Mouse (Mus musculus): ENCODE measurements at regions not wholly inside any gene's neighbourhood (a gene's known extent, or its start where the extent isn't known, plus 50 kb on each side); places are given as distances from the start of the nearest gene placed in this dataset.
"Not testable (repeated sequence)": the region's sequence is repeated elsewhere in the genome, so short reads cannot be mapped to it uniquely, and the experiment has no call there.

DNA sequence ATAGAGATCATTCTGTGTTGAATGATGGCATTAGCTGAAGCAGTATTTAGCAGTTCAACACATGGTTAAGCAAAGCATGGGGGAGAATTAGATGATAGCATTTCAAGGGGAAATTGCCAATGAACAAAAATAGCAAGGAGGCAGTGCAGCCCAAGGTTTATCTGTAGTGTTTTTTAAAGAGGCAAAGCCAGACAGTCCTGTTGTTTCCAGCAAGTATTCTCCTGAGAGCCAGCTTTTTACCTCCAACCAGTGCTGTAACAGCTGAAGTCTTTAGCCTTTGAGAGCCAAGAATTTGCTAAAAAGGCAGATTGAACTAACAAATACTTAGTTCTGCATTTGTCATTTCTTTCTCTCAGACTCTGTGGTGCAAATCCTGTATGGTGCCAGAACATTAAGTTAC lies 305.1 kb upstream of the Arx start:
- in situ Hi-C loops (cut with MseI, MboI) = no loop called here

DNA sequence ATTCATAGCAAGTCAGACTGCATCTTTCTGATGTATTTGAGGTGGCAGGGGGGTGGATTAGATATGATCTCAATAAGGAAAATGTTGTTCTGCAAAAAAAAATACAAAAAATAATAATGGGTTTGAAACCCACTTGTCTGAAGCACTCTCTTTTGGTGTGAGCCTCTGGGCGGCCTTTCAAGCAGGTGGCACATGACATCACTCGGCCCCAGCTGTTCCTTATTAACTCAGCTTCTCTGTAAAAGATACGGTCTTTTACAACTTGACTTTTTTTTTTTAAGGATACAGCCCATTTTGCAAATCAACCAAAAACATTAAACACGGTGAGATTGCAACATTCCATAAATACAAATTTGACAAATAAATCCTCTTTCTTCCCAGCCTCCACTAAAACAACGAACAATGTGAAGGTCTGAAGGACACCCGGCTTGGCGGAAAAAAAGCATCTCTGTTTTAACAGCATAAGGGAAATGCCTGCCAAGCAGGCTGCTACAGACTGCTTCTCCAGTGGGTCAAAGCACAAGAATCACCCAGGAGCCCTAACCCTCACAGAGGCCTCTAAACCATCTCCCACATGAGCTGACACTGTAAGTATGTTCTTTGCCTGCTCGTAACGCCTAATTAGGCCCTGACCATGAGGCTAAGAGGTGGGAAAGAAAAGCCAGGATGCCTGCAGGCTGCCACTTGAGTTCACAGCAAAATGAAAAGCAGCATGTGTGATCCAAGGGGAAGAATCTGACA lies 283.8 kb upstream of the Arx start:
- in situ Hi-C loops (cut with MseI, MboI) = no loop called here

DNA sequence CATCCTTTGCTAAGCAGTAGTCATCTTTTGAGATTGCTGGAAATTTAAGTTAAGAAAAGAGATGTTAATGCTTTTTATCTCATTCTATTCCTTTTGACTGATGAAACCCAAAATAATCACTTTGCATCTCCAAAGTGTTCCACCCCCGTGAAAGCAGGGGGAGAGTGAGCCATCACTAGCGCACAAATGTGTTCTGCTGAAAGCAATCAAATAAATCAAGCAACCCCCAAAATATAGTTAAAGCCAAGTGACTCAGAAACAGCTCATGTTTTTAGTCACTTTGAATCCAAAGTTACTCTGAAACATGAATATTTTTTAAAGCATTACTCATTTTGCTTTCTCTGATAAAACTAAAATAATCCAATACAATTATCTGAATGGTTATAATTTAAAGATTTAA lies 279.6 kb upstream of the Arx start:
- in situ Hi-C loops (cut with MseI, MboI) = no loop called here

DNA sequence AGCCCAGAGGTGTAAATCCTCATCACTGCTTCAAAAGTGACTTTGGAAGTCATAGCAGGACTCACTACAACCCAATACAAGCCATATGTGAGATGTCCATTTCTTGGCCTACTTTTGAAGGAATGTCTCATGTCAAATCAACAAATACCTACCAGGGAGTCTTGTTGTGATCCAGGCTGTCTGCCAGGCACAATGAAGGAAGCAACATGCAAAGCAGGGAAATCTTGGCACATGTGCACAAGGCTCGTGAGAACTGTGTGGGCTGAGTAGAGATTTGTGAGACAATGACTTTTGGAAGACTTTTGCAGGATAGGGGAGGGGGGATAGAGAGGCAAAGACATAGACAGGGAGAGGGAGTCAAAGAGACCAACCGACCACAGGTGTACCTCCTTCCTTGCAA lies 274.7 kb upstream of the Arx start:
- in situ Hi-C loops (cut with MseI, MboI) = no loop called here

DNA sequence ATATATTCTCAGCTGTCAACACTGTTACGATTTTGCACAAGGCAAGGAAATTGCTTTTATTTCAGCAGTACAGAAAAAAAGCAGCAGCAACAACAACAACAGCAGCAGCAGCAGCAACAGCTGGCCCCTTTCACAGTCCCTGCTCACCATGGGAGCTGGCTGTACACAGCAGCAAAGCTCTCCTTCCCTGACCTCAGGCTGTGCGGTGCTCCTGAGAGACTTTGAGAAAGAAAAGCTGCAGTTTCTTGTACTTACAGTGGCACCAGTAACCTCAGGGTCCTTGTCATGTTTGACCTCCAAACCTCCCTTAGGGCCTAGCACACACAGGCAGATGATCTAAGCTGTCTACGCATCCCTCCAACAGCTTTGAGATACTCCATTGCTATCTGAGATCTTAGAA lies 269.9 kb upstream of the Arx start:
- in situ Hi-C loops (cut with MseI, MboI) = no loop called here

DNA sequence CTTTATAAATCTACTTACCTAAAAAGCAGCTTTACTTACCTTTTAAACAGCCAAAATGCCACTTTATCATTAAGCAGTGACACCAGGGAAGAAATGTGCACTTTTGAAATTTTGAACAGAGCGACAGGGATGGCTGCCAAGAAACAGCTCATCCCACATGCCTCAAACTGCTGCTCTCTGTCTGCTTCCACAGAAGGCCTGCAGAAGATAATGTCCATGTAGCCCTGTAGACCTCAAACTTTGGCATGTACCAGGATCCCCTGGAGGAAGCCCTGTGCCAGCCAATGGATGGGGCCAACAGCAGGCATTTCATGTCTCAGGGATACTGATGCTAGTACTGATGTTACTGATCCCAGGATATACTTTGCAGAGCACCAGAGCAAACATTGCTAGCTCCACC lies 245.1 kb upstream of the Arx start:
- in situ Hi-C loops (cut with MseI, MboI) = no loop called here

DNA sequence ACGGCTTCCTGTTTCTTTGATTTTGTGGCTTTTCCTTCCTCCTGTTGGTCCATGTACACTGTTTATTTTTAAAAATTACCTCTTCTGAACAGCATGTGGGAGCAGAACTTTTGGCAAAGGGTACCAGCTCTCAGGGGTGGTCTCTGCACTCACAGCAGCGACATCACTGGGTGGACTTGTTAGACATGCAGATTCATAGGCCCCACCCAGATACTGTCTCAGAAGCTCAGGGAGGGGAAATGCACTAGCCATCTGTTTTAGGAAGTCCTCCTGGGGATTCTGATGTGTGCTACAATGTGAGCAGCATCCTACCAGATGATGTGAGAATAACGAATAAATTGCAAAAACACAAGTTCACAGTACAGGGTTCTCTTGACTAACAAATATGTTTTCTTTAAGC lies 243.5 kb upstream of the Arx start:
- in situ Hi-C loops (cut with MseI, MboI) = no loop called here

DNA sequence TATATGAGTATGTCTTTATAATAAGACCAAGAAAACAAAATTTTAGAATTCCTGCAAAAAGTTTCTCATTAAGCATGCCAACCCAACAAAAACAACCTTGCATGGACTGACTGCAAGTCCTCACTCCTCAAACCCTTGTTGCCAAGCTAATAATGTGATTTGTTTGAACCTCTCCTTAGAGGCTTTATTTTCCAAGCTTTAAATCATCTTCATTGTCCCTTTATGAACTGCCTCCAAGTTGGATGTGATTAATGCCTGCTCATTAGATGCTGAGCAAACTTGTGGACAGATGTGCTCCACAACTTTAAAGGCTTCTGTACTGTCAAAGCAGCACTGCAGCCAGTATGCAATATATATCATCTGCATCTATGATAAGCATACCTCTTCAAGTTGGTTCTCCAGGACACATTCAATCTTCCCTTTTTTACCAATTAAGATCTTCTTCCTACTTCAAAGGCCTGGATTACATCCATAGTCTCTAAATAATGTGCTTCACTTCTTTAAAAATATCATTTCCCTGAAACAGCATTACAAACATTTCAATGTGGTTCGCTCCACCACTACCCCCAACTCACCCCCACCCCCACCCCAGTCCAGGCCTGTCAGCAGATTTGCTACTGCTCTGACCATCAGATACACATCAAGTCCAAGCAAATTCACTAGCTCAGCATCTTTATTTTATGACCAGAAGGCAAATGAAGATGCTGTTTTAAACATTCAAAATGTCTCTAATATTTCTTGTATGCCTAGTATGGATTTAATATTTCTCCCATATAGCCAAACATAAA lies 237.1 kb upstream of the Arx start:
- in situ Hi-C loops (cut with MseI, MboI) = no loop called here

DNA sequence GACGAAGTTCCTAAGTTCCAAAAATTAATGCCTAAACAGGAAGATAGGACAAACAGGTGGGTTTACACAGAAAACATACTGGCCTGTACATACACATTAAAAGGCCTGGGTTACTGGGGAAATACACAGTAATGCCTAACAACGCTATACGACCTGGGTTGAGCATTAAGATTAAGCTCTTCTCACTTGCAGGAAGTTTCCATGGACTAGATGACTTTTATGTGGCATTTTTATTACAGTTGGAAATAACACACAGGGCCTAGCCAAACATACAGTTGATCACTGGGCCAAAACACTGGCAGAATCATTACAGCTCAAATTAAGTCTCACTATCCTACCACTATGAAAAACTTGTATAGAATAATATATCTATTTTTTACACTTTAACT lies 236.5 kb upstream of the Arx start:
- in situ Hi-C loops (cut with MseI, MboI) = loop anchor here in 1 of 2 experiments (25.0 kb wide), 1 partner anchor 413 kb away; no protein-coding TSS in a partner anchor

DNA sequence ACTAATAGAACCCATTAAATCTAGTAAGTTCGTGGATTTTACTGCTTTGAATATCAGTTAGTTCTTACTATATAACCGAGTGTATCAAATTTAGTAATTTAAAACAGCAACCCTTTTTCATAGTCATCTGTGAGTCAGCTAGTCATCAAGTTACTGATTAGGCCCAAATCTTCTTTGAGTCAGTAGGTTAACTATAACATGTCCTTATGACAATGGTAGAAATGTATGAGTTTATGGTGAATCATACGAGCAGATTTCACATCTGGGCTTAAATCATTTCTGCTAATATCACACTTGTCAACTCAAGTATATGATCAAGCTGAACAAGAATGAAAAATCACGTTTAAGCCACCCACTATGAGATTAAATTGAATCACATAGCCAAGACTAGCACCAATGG lies 226.7 kb upstream of the Arx start:
- in situ Hi-C loops (cut with MseI, MboI) = loop anchor here in 1 of 2 experiments (25.0 kb wide), 1 partner anchor 403 kb away; no protein-coding TSS in a partner anchor

DNA sequence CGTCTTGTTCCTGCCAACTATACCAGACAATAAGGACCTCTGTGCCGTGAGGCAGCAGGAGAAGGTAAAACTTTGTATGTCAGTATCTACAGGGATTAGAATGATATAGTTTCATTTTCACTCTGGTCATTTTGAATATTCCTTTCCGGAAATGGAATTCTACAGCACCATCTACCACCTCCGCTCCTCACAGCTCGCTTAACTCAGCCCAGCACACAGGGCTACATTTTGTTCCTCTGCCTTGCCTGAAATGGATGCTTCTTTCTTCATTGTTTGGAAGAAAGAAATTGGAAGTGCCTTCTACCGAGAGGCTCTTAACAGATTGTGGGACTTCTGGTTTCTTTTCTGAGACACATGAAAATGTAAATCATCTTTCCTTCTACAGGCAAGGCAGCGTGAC lies 217.4 kb upstream of the Arx start:
- in situ Hi-C loops (cut with MseI, MboI) = loop anchor here (10.0 to 25.0 kb wide), 2 partner anchors 393 to 396 kb away; no protein-coding TSS in a partner anchor

DNA sequence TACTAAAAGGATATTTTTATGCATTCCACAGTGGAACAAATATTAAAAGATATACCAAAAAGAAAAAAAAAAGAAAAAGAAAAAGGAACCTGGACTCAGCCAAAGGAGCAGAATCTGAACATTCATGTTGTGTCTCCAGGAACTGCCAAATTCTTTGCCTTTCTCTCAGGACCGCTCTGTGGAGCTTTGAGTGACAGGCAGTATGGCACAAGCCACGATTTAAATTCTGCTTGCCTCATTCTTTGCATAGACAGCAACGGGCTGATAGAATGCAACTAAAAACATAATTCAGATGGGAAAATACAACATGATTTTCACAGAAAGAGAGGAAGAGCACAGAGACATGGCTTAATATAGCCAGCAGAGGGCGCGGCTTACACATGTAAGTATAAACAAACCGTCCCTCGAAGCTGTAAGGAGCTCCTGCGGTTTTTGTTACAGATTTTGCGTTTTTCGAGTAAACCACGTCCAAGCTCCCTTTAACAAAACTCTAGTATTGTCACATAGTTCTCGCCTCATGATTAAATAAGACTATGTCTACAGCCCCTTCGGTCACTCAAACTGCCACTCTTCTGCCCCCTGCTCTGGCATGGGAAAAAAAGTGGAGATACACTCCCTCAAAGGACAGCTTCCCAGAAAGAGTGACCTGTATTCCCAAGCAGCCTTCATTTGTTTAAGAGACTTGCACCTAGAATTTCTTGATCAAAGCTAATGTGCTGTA lies 216.5 kb upstream of the Arx start:
- in situ Hi-C loops (cut with MseI, MboI) = loop anchor here (10.0 to 25.0 kb wide), 2 partner anchors 393 to 395 kb away; no protein-coding TSS in a partner anchor

DNA sequence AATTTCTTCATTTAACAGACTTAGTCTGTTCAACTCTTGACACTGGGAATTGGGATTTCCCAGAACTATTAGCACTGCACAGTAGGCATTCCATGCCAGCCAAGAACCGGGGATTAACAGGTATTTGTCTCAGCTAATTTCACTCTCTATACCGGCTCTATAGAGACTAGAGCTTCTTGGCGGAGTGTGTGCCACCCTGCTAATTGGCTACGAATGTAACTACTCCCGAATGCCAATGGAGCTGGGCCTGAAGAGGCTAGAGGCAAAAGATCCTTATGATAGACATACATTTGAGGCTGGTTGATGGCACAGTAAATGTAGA lies 216.0 kb upstream of the Arx start:
- in situ Hi-C loops (cut with MseI, MboI) = loop anchor here in 1 of 2 experiments (25.0 kb wide), 1 partner anchor 392 kb away; no protein-coding TSS in a partner anchor

DNA sequence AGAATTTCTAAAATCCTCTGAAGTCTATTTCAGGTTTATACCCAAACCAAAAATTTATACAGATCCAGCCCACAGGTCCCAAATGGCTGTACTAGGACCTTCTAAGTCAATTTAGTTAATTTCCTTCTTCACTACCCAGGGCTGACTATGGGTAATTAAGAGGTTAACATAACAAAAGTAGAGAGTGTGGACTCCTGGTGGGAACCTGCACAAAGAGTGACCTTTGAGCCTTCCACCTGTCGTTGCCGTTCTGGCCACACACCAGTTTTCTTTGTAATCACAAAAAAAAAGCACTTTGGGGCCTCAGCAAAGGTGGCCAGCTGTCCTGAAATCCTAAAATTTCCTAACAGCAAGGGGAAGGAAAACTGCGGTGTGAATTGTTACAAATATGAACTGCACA lies 197.3 kb upstream of the Arx start:
- in situ Hi-C loops (cut with MseI, MboI) = no loop called here

DNA sequence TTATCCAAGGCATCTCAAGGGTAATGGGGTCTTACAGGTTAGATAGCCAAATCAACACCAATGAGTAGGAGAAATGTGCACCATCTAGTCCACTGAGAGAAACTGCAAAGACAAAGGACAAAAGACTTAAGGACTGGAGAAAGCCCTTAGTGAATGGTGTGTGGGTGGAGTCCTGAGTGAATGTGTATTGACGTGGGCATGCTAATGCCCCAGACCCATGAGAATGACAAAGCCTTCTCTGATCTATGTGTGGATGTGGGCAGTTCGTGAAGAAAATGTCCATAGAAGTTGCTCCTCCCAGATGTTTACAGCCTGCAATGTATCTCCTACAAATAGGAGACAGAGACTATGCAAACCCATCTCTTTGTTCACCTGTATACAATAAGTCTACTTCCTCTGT lies 188.7 kb upstream of the Arx start:
- in situ Hi-C loops (cut with MseI, MboI) = no loop called here

DNA sequence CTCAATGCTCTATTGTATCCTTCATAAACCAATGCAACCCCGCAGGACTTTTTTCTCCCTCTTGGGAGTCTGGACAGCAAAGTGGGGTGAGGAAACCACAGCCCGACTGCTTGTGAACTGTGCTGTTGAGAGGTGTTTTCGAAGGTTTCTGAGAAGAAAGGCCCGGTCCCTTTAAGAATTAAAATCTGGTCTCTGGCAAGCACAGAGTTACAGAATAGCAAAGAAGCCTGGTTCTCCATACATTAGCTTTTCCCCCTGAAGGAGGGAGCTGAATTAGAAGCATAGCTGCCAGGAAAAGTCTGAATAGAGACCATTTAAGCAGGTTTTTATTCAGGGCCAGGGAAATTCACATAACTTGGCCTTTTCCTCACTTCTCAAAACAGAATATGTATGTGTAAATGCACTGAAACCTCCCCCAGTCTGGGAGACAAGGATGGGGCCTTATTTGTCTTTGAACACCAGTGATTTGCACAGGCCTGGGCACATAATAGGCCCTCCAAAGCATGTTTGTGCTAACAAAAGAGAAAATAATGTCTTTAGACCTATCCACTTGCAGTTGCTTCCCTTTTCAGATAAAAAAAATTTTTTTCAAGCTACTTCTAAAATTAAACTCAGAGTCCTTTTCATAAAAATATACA lies 178.2 kb upstream of the Arx start:
- in situ Hi-C loops (cut with MseI, MboI) = no loop called here

DNA sequence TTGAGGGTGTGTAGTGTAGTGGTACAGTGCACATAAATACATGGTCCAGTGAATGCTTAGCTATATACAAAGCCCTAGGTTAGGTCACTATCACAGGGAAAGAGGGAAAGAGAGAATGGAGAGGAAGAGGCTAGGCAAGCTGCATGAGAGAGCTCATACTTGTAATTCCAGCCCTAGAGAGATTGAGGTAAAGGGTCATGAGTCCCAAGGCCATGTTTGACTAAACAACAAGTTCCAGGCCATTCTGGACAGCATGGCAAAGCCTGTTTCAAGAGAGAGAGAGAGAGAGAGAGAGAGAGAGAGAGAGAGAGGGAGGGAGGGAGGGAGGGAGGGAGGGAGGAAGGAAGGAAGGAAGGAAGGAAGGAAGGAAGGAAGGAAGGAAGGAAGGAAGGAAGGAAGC lies 131.9 kb upstream of the Arx start:
- in situ Hi-C loops (cut with MseI, MboI) = not testable (repeated sequence)

DNA sequence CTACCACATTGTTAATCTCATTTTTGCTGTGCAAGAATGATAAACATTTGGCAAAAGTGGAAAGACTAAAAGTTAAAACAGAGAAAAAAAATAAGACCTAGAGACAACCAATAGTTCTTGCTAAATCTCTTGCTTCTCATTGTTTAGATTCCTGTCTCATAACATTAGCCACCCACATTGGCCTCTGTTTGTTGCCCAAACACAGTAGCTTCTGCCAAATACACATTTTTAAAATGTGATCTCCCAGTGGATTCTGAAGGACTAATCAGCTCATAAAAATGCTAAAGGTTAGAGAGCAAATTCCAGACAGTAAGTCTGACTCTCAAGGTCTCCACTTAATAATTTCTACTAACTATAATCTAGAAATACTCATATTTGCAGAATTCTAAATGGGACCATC lies 127.1 kb upstream of the Arx start:
- in situ Hi-C loops (cut with MseI, MboI) = no loop called here

DNA sequence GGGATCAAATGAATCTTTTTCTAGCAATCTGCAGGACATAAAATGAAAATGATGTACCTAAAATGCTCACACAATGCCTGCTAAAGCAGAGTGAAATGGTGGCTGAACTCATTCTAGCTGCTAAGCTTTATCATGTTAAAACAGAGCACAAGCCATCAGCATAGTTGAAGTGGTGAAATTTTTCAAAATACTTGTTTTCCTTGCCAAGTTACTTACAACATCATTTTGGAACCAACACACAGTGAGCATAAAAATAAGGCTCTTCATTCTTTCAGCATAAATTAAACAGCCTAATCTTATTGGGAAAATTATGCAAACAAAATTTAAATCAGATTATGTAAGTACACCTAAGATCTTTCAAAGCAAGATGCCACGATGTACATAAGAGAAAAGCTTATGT lies 125.3 kb upstream of the Arx start:
- in situ Hi-C loops (cut with MseI, MboI) = no loop called here

All from mouse trophoblast stem cell (cell line).